Comparison of ENCODE assay signal across 15 mouse cellular contexts in genomic region chr15:101927340-101928080, GRCm38 (mm10). TPM values are rescaled to one million over a fixed set of nuclear protein-coding genes. Genes with fewer than 3 reads are reported as not detected.
A peak's percentile ranks its signal among the peaks of the same experiment; 100 is the strongest.
DNase-seq lines count a peak whose midpoint lies in the region; ATAC-seq lines count a peak whose summit lies in the region.
"Had no signal": no experiment of that assay in that cellular context is flagged by ENCODE, and none has a peak within 500 bp of the region (broad histone marks: within the 10 kb centered on the region; RNA-seq: fewer than 3 reads in every experiment).

No protein-coding gene starts in this region.

- H3K4me1 ChIP-seq in limb, embryonic 12.5 days (replicated peaks), result peaks cover 32% of the 10 kb centered on the region

- peaks cover 37% of the 10 kb centered on the region for H3K27me3 ChIP-seq in limb, embryonic 12.5 days

- peak overlapping the region; percentile 23; the same call in 1 of the 2 replicates for H3K27ac ChIP-seq in limb, embryonic 12.5 days

- no peak for ATAC-seq in limb, embryonic 12.5 days (ENCODE audit: insufficient number of reproducible peaks, insufficient read depth, low FRiP score, low TSS enrichment, low read depth)

- 69% methylated on average over 12 of the region's 12 CpGs for WGBS in limb, embryonic 12.5 days

- no peak overlapping the region for H3K9ac ChIP-seq in limb, embryonic 12.5 days (replicated peaks)

- H3K36me3 ChIP-seq in limb, embryonic 12.5 days, result no peaks in the 10 kb centered on the region

- H3K9me3 ChIP-seq in limb, embryonic 12.5 days, result no peaks in the 10 kb centered on the region

- H3K4me3 ChIP-seq in limb, embryonic 12.5 days (replicated peaks), result no peak overlapping the region

- no peak overlapping the region for H3K4me2 ChIP-seq in limb, embryonic 12.5 days

- peak; percentile 92 for DNase-seq in heart, adult 11 months
- DNase-seq in heart, adult 8-10 months (ENCODE audit: low spot score), result no peak
- peak; percentile 85 for DNase-seq in adipocyte (ENCODE audit: low spot score)
- peak; percentile 20 to 36 for DNase-seq in heart, postnatal 10 days
- no peak for DNase-seq in frontal cortex, postnatal 14 days (ENCODE audit: low spot score in 2 of 2)
- no peak for DNase-seq in MN1 (ENCODE audit: low spot score)
- no peak for DNase-seq in spleen, adult 18-20 months
- DNase-seq: cerebellum, adult 11-12 months; midbrain, embryonic 14.5 days had no signal

- intact Hi-C loops in heart, postnatal 10 days (cut with DNase I), result no loop called here

RNA-seq across cellular contexts. Expression of gene Krt4, which starts 3.0 kb away (rescaled TPM):
- total RNA-seq in heart, adult 8-10 months (2022), result not detected
- not detected for total RNA-seq in heart, postnatal 10 days (2021)
- polyA plus RNA-seq in limb, embryonic 12.5 days (2016; fragmentation: Nextera tagmentation; extraction: Ambion mirVana), result 0.13 TPM in 1 of 2 replicates, not detected in the other
- total RNA-seq: heart, postnatal 36 days; layer of hippocampus, postnatal 14 days had no signal
- polyA plus RNA-seq: midbrain, embryonic 14.5 days; spleen, adult 2 months had no signal

RNA-seq across cellular contexts. Expression of gene Krt79, which starts 12.6 kb away (rescaled TPM):
- total RNA-seq in heart, adult 8-10 months (2022), result not detected
- total RNA-seq in heart, postnatal 10 days (2021), result under 1 TPM; 0.36 to 0.40 TPM
- polyA plus RNA-seq in limb, embryonic 12.5 days (2016; fragmentation: Nextera tagmentation; extraction: Ambion mirVana), result 0.17 TPM in 1 of 2 replicates, not detected in the other
- total RNA-seq: heart, postnatal 36 days had no signal
- polyA plus RNA-seq: liver, embryonic 16.5 days; spleen, adult 2 months had no signal

RNA-seq across cellular contexts. Expression of gene Krt78, which starts 26.6 kb away (rescaled TPM):
- total RNA-seq in heart, adult 8-10 months (2022), result under 1 TPM in 1 of 4 experiments, not detected in 3; 0.06 TPM
- not detected for total RNA-seq in heart, postnatal 10 days (2021)
- not detected in 2 replicates for polyA plus RNA-seq in limb, embryonic 12.5 days (2016; fragmentation: Nextera tagmentation; extraction: Ambion mirVana)
- total RNA-seq: heart, postnatal 36 days; layer of hippocampus, postnatal 14 days had no signal
- polyA plus RNA-seq: liver, embryonic 16.5 days; midbrain, embryonic 14.5 days; neural tube, embryonic 14.5 days; spleen, adult 2 months had no signal

RNA-seq across cellular contexts. Expression of gene Krt76, which starts 34.8 kb away (rescaled TPM):
- total RNA-seq in heart, adult 8-10 months (2022), result not detected
- total RNA-seq in heart, postnatal 10 days (2021), result not detected
- not detected in 2 replicates for polyA plus RNA-seq in limb, embryonic 12.5 days (2016; fragmentation: Nextera tagmentation; extraction: Ambion mirVana)
- total RNA-seq: heart, postnatal 36 days; layer of hippocampus, postnatal 14 days had no signal
- polyA plus RNA-seq: liver, embryonic 16.5 days; midbrain, embryonic 14.5 days; neural tube, embryonic 14.5 days; spleen, adult 2 months had no signal

RNA-seq across cellular contexts. Expression of gene Krt77, which starts 58.0 kb away (rescaled TPM):
- not detected for total RNA-seq in heart, adult 8-10 months (2022)
- not detected for total RNA-seq in heart, postnatal 10 days (2021)
- polyA plus RNA-seq in limb, embryonic 12.5 days (2016; fragmentation: Nextera tagmentation; extraction: Ambion mirVana), result not detected in 2 replicates
- total RNA-seq: heart, postnatal 36 days had no signal
- polyA plus RNA-seq: liver, embryonic 16.5 days; spleen, adult 2 months had no signal

Comparison
In these comparisons a context has a peak if more than half of its experiments do, and no peak if none do; other contexts are left out.
1. DNase-seq: peak in heart, adult 11 months (single experiment), adipocyte (single experiment) and heart, postnatal 10 days (2 of 2); none in heart, adult 8-10 months (single experiment), frontal cortex, postnatal 14 days (0 of 2), MN1 (single experiment) and spleen, adult 18-20 months (0 of 2).